Mouse (Mus musculus): ENCODE results near the gene Scpep1.
"Not testable (repeated sequence)": the region's sequence is repeated elsewhere in the genome, so short reads cannot be mapped to it uniquely, and the experiment has no call there.

The Scpep1 gene

GRCm38 (mm10) chr11:88955217-88955969 is at the start of gene Scpep1:
Gene Scpep1, minus strand, starts transcription at chr11:88955465.
- DNase-seq (ENCODE audit: inconsistent ontology term): peak; percentile 99

GRCm38 (mm10) chr11:89003726-89004125 is 48.5 kb upstream of the Scpep1 start:
- DNase-seq (ENCODE audit: inconsistent ontology term): no peak

- no peak for DNase-seq (ENCODE audit: inconsistent ontology term)
Measured at GRCm38 (mm10) chr11:89003078-89003477, 47.8 kb upstream of the Scpep1 start.

- DNase-seq (ENCODE audit: inconsistent ontology term): no peak
Measured at GRCm38 (mm10) chr11:89002621-89003020, 47.4 kb upstream of the Scpep1 start.

- no peak for DNase-seq (ENCODE audit: inconsistent ontology term)
Measured at GRCm38 (mm10) chr11:89002068-89002467, 46.8 kb upstream of the Scpep1 start.

- no peak for DNase-seq (ENCODE audit: inconsistent ontology term)
Measured at GRCm38 (mm10) chr11:89001569-89001968, 46.3 kb upstream of the Scpep1 start.

- no peak for DNase-seq (ENCODE audit: inconsistent ontology term)
Measured at GRCm38 (mm10) chr11:89000527-89000819, 45.2 kb upstream of the Scpep1 start.

- peak; percentile 25 for DNase-seq (ENCODE audit: inconsistent ontology term)
Measured at GRCm38 (mm10) chr11:88999723-89000526, 44.7 kb upstream of the Scpep1 start.

GRCm38 (mm10) chr11:88998974-88999722 is 43.9 kb upstream of the Scpep1 start, which contains the start of gene Trim25:
Gene Trim25, plus strand, starts transcription at chr11:88999376.
- peak; percentile 96 for DNase-seq (ENCODE audit: inconsistent ontology term)

- no peak for DNase-seq (ENCODE audit: inconsistent ontology term)
Measured at GRCm38 (mm10) chr11:88998406-88998805, 43.1 kb upstream of the Scpep1 start.

GRCm38 (mm10) chr11:88997343-88997742 is 42.1 kb upstream of the Scpep1 start:
- DNase-seq (ENCODE audit: inconsistent ontology term): not testable (repeated sequence)

GRCm38 (mm10) chr11:88996427-88996826 is 41.2 kb upstream of the Scpep1 start:
- no peak for DNase-seq (ENCODE audit: inconsistent ontology term)

- DNase-seq (ENCODE audit: inconsistent ontology term): no peak
Measured at GRCm38 (mm10) chr11:88995616-88996015, 40.4 kb upstream of the Scpep1 start.

GRCm38 (mm10) chr11:88994492-88994891 is 39.2 kb upstream of the Scpep1 start:
- no peak for DNase-seq (ENCODE audit: inconsistent ontology term)

- DNase-seq (ENCODE audit: inconsistent ontology term): no peak
Measured at GRCm38 (mm10) chr11:88993625-88994024, 38.4 kb upstream of the Scpep1 start.

GRCm38 (mm10) chr11:88993186-88993585 is 37.9 kb upstream of the Scpep1 start:
- no peak for DNase-seq (ENCODE audit: inconsistent ontology term)

- DNase-seq (ENCODE audit: inconsistent ontology term): no peak
Measured at GRCm38 (mm10) chr11:88989530-88989929, 34.3 kb upstream of the Scpep1 start.

GRCm38 (mm10) chr11:88988956-88989355 is 33.7 kb upstream of the Scpep1 start:
- no peak for DNase-seq (ENCODE audit: inconsistent ontology term)

GRCm38 (mm10) chr11:88986616-88987015 is 31.4 kb upstream of the Scpep1 start:
- no peak for DNase-seq (ENCODE audit: inconsistent ontology term)

- no peak for DNase-seq (ENCODE audit: inconsistent ontology term)
Measured at GRCm38 (mm10) chr11:88981337-88981736, 26.1 kb upstream of the Scpep1 start.

GRCm38 (mm10) chr11:88977188-88977587 is 21.9 kb upstream of the Scpep1 start:
- DNase-seq (ENCODE audit: inconsistent ontology term): no peak

GRCm38 (mm10) chr11:88976320-88976719 is 21.1 kb upstream of the Scpep1 start:
- no peak for DNase-seq (ENCODE audit: inconsistent ontology term)
